Mouse (Mus musculus) hematopoietic stem cell, adult 5-6 weeks (primary cell): ENCODE data around the gene Gm7247. TPM values are rescaled to one million over a fixed set of nuclear protein-coding genes. Genes with fewer than 3 reads are reported as not detected.
"Not testable (repeated sequence)": the region's sequence is repeated elsewhere in the genome, so short reads cannot be mapped to it uniquely, and the experiment has no call there.

ENCODE experiments used
- ATAC-seq, 2 experiments: fragments of 125-278 bp in 1 of 2; replicated peaks in 1 of 2; 2 replicates each; pipeline ENCODE4 v1.8.0; 2016 to 2017; ENCODE audit warnings: inconsistent platforms in 2 of 2, mild to moderate bottlenecking in 2 of 2, moderate number of reproducible peaks in 2 of 2, low read depth in 1 of 2, moderate TSS enrichment in 1 of 2; ENCODE audit not compliant: low FRiP score in 2 of 2, poor library complexity in 2 of 2, severe bottlenecking in 2 of 2, insufficient read depth in 1 of 2, low TSS enrichment in 1 of 2
- total RNA-seq: library from RNA; stranded (forward); fragments of 172-1452, 232-1000 nt; gene quantifications from 2 replicates; pipeline ENCODE4 v1.2.3, GENCODE M21; 2017

Gene Gm7247
- total RNA-seq, 1 experiment from 2014 or later, result not detected

DNA sequence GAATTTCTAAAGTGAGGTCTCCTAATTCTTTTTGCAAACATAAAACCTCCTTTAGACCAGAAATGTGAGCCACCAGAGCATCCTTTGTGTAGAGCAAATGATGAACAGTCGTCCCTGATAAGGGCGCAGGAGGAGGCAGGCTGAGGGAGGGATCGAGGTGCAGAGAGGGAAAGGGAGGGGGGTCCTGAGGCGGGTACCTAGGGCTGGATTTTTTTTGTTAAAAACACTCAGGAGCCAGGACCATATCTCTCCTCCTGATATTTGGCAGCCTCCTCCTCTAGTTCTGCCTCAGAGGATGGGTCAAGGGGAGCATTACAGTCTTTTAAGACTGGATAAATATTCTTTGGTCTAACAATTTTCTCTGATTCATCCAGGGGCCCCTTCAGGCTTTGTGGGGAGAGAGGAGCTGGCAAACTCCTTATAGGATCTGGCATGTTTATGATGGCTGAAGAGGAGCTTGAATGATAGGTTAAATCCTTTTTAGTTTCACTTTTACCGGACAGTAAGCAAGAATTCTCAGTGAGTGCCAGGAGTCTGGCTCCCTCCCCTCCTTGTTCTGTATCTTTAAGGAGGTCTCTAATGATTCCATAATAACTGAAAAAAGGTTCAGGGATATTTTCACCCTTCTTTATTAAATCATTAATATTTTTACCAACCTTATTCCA lies 120.6 kb downstream of the Gm7247 start:
- no peak for ATAC-seq

DNA sequence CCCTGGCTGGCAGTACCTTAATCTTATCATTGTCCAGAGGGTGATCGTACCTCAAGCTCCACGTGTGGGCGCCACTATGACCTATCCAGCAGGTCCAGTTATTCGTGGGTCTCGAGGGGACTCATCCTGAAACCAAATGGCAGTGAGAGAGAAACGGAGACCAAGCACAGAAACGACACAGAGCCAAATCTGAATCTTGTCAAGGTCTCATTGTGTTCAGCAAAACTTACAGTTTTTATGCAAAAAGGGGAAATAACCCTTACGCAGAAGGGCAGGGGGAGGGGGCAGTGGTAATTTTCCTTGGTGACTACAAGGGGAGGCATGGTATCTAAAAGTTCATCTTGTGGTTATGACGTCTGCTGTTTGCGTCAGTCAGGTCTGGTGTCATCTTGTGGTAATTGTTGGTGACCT lies 121.4 kb downstream of the Gm7247 start:
- not testable (repeated sequence) for ATAC-seq

DNA sequence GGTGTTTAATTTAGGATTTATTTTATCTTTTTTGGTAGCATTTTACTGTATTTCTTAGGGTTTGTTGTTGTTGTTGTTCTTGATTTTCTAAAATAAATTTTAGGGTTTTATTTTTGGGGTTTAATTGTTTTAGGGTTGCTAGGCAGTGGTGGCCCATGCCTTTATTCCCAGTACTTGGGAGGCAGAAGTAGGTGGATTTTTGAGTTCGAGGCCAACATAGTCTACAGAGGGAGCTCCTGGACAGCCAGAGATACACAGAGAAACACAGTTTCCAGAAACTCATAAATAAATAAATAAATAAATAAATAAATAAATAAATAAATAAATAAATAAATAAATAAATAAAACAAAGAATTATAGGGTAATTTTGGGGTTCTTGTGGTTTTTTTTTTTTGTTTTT lies 122.1 kb downstream of the Gm7247 start:
- ATAC-seq, result no peak

DNA sequence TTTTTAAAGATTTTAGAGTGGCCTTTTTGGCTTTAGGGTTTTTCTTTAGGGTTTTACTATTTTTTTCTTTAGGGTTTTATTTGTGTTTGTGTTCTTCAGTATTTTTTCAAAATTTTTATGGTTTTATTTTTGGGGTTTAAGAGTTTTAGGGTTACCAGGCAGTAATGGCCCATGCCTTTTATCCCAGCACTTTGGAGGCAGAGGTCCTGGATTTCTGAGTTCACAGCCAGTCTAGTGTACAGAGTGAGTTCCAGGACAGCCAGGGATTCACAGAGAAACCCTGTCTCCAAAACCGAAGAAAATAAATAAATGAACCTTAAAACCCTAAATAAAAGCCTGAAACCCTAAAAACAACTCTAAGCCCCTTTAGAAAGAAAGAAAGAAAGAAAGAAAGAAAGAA lies 124.6 kb downstream of the Gm7247 start:
- no peak for ATAC-seq

DNA sequence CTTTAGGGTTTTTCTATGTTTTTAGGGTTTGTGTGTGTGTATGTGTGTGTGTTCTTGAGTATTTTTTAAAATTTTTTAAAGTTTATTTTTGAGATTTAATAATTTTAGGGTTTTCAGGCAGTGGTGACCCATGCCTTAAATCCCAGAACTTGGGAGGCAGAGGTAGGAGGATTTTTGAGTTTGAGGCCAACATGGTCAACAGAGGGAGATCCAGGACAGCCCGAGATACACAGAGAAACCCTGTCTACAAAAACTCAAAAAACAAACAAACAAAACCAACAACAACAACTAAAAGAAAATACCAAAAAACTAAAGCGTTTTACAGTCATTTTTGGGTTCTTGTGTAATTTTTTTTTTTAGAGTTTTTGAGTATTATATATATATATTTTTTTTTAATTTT lies 134.2 kb downstream of the Gm7247 start:
- ATAC-seq, result no peak

DNA sequence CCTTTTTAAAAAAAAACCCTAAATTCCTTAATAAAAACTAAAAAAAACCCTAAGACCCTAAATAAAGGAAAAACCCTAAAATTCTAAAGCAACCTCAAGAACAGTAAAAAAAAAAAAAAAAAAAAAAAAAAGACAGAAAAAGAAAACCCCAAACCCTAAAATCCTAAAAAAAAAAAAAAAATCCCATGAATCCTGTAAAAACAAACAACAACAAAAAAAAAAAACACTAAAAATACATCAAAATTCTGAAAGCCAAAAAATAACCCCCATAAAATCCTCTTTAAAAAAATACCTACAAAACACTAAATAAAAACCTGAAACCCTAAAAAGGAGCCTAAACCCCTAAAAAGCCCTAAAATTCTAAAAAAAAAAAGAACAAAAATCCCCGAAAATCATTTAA lies 135.4 kb downstream of the Gm7247 start:
- no peak for ATAC-seq

DNA sequence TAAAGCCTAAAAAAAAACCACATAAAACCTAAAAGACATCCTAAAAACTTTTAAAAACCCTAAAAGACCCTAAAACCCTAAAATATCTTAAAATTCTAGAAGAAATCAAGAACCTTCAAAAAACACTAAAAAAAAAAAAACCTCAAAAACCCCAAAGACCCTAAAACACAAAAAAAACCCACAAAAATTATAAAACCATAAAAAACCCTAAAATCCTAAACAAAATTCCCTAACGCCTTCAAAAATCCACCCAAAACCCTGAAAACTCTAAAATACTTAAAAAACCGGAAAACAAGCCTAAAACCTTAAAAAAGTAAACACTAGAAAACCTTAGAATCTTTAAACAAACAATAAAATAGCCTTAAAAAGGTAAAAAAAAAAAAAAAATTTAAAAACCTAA lies 136.4 kb downstream of the Gm7247 start:
- no peak for ATAC-seq

DNA sequence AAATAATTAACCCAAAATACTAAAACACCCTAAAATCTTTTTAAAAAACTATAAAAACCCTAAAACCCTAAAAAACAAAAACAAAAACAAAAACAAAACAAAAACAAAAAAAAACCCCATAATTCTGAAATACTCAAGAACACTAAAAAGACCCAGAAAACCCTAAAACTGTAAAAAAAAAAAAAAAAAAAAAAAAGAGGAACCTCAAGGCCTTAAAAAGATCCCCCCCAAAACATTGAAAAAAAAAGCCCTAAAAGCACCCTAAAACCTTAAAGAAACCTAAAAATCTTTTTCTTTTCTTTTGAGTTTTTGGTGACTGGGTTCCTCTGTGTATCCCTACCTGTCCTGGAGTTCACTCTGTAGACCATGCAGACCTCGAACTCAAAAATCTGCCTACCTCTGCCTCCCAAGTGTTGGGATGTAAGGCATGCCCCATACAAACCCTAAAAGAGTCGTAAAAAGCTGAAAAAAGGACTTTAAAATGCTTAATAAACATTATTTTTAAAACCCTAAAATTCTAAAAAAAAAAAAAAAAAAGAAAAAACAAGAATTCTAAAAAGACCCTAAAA lies 138.2 kb downstream of the Gm7247 start:
- ATAC-seq, result no peak

DNA sequence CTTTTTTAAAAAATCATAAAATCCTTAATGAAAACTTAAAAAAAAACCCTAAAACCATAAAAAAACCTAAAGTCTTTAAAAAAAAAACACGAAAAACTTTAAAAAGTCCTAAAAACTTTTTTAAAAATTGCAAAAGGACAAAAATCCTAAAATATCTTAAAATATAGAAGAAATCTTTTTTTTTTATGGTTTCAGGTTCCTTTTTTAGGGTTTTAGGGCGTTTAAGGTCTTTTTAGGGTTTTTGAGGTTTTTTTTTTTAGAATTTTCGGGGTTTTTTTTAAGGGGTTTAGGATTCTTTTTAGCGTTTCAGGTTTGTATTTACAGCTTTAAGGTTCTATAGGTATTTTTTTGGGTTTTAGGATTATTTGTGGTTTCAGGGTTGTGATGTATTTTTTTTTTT lies 138.9 kb downstream of the Gm7247 start:
- ATAC-seq, result no peak

DNA sequence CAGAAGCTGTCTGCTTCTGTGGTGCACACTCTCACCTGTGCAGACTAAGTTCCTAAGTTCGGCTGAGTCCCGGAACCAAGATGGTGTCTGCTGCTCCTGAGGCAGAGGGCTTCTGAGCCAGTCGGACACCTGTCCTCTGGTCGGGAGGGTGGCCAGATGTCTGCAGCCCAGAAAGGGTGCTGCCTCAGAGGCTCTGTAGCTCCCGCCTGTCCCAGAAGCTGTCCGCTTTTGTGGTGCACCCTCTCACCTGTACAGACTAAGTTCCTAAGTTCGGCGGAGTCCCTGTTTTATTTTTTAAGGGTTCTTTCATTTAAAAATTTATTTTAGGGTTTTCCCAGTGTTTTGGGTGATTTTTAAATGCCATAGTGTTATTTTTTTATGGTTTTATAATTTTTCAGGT lies 145.9 kb downstream of the Gm7247 start:
- no peak for ATAC-seq

DNA sequence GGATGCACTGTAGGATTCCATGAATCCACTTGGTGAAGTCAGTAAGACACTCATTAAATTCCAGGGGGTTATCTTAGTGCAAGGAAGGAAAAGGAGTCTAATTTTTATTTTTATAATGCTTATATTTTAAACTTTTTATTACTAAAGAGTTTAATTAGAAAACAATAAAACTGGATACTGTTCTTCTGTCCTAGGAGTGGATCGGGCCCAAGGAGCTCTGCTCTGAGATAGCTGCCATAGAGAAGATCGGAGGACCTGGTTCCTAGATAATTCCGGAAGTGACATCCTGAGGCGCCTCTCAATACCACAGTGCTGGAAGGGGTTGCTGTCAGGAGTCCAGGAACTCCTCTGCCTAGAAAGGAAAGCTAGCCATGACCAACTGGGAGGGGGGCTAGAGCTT lies 190.9 kb downstream of the Gm7247 start, which contains the start of gene Gm5622:
TSS of gene Gm5622 (plus strand) at position 301 of the 400 bp plus-strand sequence.
- no peak for ATAC-seq

DNA sequence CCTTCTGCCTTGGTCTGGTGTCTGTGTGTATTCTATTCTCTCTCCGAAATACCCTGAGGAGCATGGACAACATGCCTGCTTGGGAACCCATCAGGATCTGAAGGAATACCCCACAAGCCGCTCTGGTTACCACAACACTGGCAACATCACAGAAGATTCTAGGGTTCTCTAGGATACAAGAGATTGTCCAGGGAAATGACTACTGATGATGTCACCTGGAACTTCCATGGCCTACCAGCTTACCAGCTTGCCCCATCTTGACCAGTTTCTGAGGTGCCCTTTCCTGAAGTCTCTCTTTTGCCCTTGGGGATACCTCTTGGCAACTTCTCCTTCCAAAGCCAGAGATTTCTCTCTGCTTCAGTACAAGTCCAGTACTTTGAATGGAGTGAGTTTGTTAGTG lies 212.4 kb downstream of the Gm7247 start, which contains the start of gene Gm17175:
TSS of gene Gm17175 (minus strand) at position 101 of the 400 bp plus-strand sequence.
- ATAC-seq, result not testable (repeated sequence)

DNA sequence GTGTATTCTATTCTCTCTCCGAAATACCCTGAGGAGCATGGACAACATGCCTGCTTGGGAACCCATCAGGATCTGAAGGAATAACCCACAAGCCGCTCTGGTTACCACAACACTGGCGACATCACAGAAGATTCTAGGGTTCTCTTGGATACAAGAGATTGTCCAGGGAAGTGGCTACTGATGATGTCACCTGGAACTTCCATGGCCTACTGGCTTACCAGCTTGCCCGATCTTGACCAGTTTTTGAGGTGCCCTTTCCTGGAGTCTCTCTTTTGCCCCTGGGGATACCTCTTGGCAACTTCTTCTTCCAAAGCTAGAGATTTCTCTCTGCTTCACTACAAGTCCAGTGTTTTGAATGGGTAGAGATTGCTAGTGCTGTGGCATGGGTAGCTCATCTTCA lies 230.5 kb downstream of the Gm7247 start, which contains the start of gene Gm17174:
TSS of gene Gm17174 (minus strand) at position 101 of the 400 bp plus-strand sequence.
- ATAC-seq, result not testable (repeated sequence)

DNA sequence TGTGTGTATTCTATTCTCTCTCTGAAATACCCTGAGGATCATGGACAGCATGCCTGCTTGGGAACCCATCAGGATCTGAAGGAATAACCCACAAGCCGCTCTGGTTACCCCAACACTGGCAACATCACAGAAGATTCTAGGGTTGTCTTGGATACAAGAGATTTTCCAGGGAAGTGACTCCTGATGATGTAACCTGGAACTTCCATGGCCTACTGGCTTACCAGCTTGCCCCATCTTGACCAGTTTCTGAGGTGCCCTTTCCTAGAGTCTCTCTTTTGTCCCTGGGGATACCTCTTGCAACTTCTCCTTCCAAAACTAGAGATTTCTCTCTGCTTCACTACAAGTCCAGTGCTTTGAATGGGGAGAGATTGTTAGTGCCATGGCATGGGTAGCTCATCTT lies 249.7 kb downstream of the Gm7247 start, which contains the start of gene Gm17078:
TSS of gene Gm17078 (minus strand) at position 101 of the 400 bp plus-strand sequence.
- ATAC-seq, result no peak

Other genes with a start within 250 kb of the Gm7247 start
- gene Eddm3b, start 247.3 kb upstream of the Gm7247 start, total RNA-seq, result not detected in 2 replicates
- gene Rnase6, start 237.8 kb upstream of the Gm7247 start, total RNA-seq, result 66.9 and 80.2 TPM in 2 replicates
- not detected in 2 replicates for gene Rnase1, start 215.0 kb upstream of the Gm7247 start, total RNA-seq
- not detected in 2 replicates for gene Rnase2b, start 199.5 kb upstream of the Gm7247 start, total RNA-seq
- gene Ang2, start 162.6 kb upstream of the Gm7247 start, total RNA-seq, result not detected in 2 replicates
- not detected in 2 replicates for gene Ear14, start 158.4 kb upstream of the Gm7247 start, total RNA-seq
- gene Rnase2a, start 105.6 kb upstream of the Gm7247 start, total RNA-seq, result not detected in 2 replicates
- not detected in 2 replicates for gene Vmn2r88, start 49.1 kb downstream of the Gm7247 start, total RNA-seq
- not detected in 2 replicates for gene Vmn2r89, start 90.1 kb downstream of the Gm7247 start, total RNA-seq
- not detected in 2 replicates for gene Gm5622, start 191.0 kb downstream of the Gm7247 start, total RNA-seq
- not detected in 2 replicates for gene Gm17175, start 212.3 kb downstream of the Gm7247 start, total RNA-seq
- not detected in 2 replicates for gene Gm17174, start 230.4 kb downstream of the Gm7247 start, total RNA-seq
- gene Gm17078, start 249.6 kb downstream of the Gm7247 start, total RNA-seq, result not detected in 2 replicates